Mouse (Mus musculus) intestine, embryonic 15.5 days (tissue): Measurements from ENCODE around the gene L1td1. TPM values are rescaled to one million over a fixed set of nuclear protein-coding genes. Genes with fewer than 3 reads are reported as not detected.

Experiments used
- polyA plus RNA-seq: library from polyadenylated mRNA; unstranded; fragments of >200 nt; fragmentation: Nextera tagmentation; extraction: Ambion mirVana; gene quantifications from 2 replicates; pipeline ENCODE4 v1.2.1, GENCODE M21; 2015

The L1td1 gene
- polyA plus RNA-seq, 1 experiment from 2014 or later: 0.35 TPM

Other genes with a start within 250 kb of the L1td1 start
- gene Kank4, start 90.8 kb downstream of the L1td1 start, polyA plus RNA-seq: 1.3 and 1.4 TPM in 2 replicates
- not detected in 2 replicates for gene I0C0044D17Rik, start 97.1 kb downstream of the L1td1 start, polyA plus RNA-seq
- gene Usp1, start 197.1 kb downstream of the L1td1 start, polyA plus RNA-seq: 90.1 and 107 TPM in 2 replicates